Comparison of ENCODE assay signal across 8 mouse cellular contexts in the genomic region with DNA sequence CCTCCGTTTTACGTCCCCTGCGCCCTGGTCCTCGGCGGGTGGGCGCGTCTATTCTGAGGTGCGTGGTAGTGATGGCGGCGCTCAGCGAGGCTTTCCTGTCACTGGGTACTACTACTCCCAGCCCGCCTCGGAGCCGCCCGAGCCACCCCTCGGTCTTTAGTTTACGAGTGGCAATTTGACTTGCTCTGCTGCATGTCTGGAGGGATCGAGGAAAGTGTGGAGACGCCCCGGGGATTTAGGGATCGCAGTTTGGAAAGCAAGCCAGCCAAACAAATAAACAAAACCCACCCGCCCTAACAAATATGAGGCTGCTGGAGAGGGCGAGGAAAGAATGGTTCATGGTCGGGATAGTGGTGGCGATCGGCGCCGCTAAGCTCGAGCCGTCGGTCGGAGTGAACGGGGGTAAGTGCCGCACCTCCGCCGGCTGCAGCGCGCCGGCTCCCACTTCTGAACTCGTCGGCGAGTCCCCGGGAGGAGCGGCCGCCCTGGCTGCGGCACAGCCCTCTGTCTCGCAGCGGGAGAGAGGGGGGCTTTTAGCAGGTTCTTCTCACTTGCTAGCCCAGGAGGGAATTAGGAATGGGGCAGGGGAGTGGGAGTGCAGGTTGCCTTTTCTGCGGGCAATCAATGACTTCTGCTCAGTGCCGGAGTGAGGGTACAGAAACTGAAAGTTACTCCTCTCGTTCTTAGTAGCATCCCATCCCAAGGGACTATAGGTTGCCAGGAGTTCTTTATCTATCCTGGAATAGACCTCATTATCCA. TPM values are rescaled to one million over a fixed set of nuclear protein-coding genes. Genes with fewer than 3 reads are reported as not detected.
A peak's percentile ranks its signal among the peaks of the same experiment; 100 is the strongest.
DNase-seq lines count a peak whose midpoint lies in the region; ATAC-seq and TF ChIP-seq lines count a peak whose summit lies in the region.

A gene (plus strand): TSS at position 74 of the 759 bp plus-strand sequence.

- H3K4me2 ChIP-seq in CH12.LX (ENCODE audit: insufficient read depth, low read depth, poor library complexity, severe bottlenecking), result peak within 1 kb of the TSS; percentile 95
- peak within 1 kb of the TSS; percentile 92 for H3K4me2 ChIP-seq in forebrain, embryonic 11.5 days (ENCODE audit: low read depth, low read length, severe bottlenecking)
- peak within 1 kb of the TSS; percentile 99 for H3K4me2 ChIP-seq in heart, embryonic 16.5 days (ENCODE audit: low read depth, low read length)
- H3K4me2 ChIP-seq in liver, embryonic 16.5 days (ENCODE audit: low read depth, low read length), result peak within 1 kb of the TSS; percentile 98
- H3K4me2 ChIP-seq in neural tube, embryonic 12.5 days (replicated peaks), result peak within 1 kb of the TSS; percentile 90
- peak within 1 kb of the TSS; percentile 100 for H3K4me2 ChIP-seq in stomach, postnatal 0 days (replicated peaks; ENCODE audit: low read depth)

- TF ChIP-seq EP300 in CH12.LX (IDR thresholded peaks at IDR 0.05; ENCODE audit: low read length), result peak; percentile 35
- TF ChIP-seq EP300 in stomach, postnatal 0 days (optimal IDR thresholded peaks at IDR 0.05), result no peak

- in situ Hi-C loops in CH12.LX (cut with MboI; ENCODE audit: low pct_ligation_motif_present, low pct_unique_long_range_greater_than_20kb, low sequenced_read_pairs), result no loop called here

- H3K27ac ChIP-seq in CH12.LX (ENCODE audit: insufficient read depth, low read depth), result peak within 1 kb of the TSS; percentile 72
- H3K27ac ChIP-seq in forebrain, embryonic 11.5 days (ENCODE audit: low read depth, low read length), result peak within 1 kb of the TSS; percentile 88
- H3K27ac ChIP-seq in heart, embryonic 16.5 days (ENCODE audit: low read length), result peak within 1 kb of the TSS; percentile 98
- peak within 1 kb of the TSS; percentile 94 for H3K27ac ChIP-seq in liver, embryonic 16.5 days (ENCODE audit: low read length)
- H3K27ac ChIP-seq in neural tube, embryonic 12.5 days, result peak within 1 kb of the TSS; percentile 90
- peak within 1 kb of the TSS; percentile 97 for H3K27ac ChIP-seq in stomach, postnatal 0 days (replicated peaks)

- H3K36me3 ChIP-seq in CH12.LX (replicated peaks in 1 of 2; ENCODE audit: control insufficient read depth in 1 of 2, insufficient read depth in 1 of 2, low read length in 1 of 2), result peaks cover 8 to 27% of the 10 kb centered on the region in 2 experiments
- peaks cover 8% of the 10 kb centered on the region for H3K36me3 ChIP-seq in forebrain, embryonic 11.5 days (ENCODE audit: control insufficient read depth, insufficient read depth, low read length)
- H3K36me3 ChIP-seq in heart, embryonic 16.5 days (ENCODE audit: control insufficient read depth, insufficient read depth), result peaks cover 13% of the 10 kb centered on the region
- H3K36me3 ChIP-seq in liver, embryonic 16.5 days (ENCODE audit: control insufficient read depth, insufficient read depth), result peaks cover 5% of the 10 kb centered on the region
- H3K36me3 ChIP-seq in neural tube, embryonic 12.5 days, result peaks cover 12% of the 10 kb centered on the region
- no peaks in the 10 kb centered on the region; the same call in 1 of the 2 replicates for H3K36me3 ChIP-seq in stomach, postnatal 0 days (ENCODE audit: control insufficient read depth, insufficient read depth, low read length)

- TF ChIP-seq RAD21 in CH12.LX (IDR thresholded peaks at IDR 0.05; ENCODE audit: low read depth, low read length), result no peak

- TF ChIP-seq CTCF in CH12.LX (conservative IDR thresholded peaks at IDR 0.05 in 1 of 2, IDR thresholded peaks at IDR 0.05 in 1 of 2; ENCODE audit: low read depth in 2 of 2, low read length in 2 of 2), result no peak
- no peak for TF ChIP-seq CTCF in stomach, postnatal 0 days (IDR thresholded peaks at IDR 0.05; ENCODE audit: low read depth)

- under 1% methylated on average over 51 of the region's 51 CpGs for WGBS in forebrain, embryonic 11.5 days
- WGBS in heart, embryonic 16.5 days, result under 1% methylated on average over 51 of the region's 51 CpGs
- WGBS in liver, embryonic 16.5 days (ENCODE audit: insufficient replicate concordance), result under 1% methylated on average over 51 of the region's 51 CpGs
- WGBS in neural tube, embryonic 12.5 days, result under 1% methylated on average over 51 of the region's 51 CpGs
- under 1% methylated on average over 50 of the region's 51 CpGs for WGBS in stomach, postnatal 0 days

- H3K4me3 ChIP-seq in CH12.LX (replicated peaks in 1 of 3; ENCODE audit: low read depth in 2 of 3, low read length in 2 of 3, poor library complexity in 1 of 3), result peak within 1 kb of the TSS; percentile 88 to 94 (median 91)
- H3K4me3 ChIP-seq in forebrain, embryonic 11.5 days (ENCODE audit: low read depth, low read length), result peak within 1 kb of the TSS; percentile 95
- peak within 1 kb of the TSS; percentile 91 for H3K4me3 ChIP-seq in heart, embryonic 16.5 days (ENCODE audit: low read length)
- H3K4me3 ChIP-seq in liver, embryonic 16.5 days (ENCODE audit: low read depth, low read length), result peak within 1 kb of the TSS; percentile 89
- H3K4me3 ChIP-seq in neural tube, embryonic 12.5 days, result peak within 1 kb of the TSS; percentile 98
- peak within 1 kb of the TSS; percentile 88 for H3K4me3 ChIP-seq in stomach, postnatal 0 days (ENCODE audit: low read depth, low read length)

- no peak for TF ChIP-seq POLR2A in CH12.LX (IDR thresholded peaks at IDR 0.05; ENCODE audit: low read depth, low read length)

- peaks cover 22% of the 10 kb centered on the region for H3K79me2 ChIP-seq in CH12.LX (replicated peaks; ENCODE audit: control insufficient read depth, extremely low read depth, insufficient read depth, poor library complexity, severe bottlenecking)

- DNase-seq in CH12.LX (ENCODE audit: extremely low read depth), result peak; percentile 82
- peak; percentile 62 for DNase-seq in c-Kit-positive CD71-positive TER-119-negative erythroid progenitor cells, embryonic 14.5 days (ENCODE audit: low read depth)
- peak; percentile 93 for DNase-seq in forebrain, embryonic 11.5 days (ENCODE audit: low spot score)
- peak; percentile 87 to 92 for DNase-seq in kidney, postnatal 25 days
- peak; percentile 85 for DNase-seq in stomach, postnatal 0 days (ENCODE audit: low spot score)

- dilution Hi-C loops in CH12.LX (cut with MboI; ENCODE audit: extremely low pct_ligation_motif_present, extremely low pct_unique_long_range_greater_than_20kb, low sequenced_read_pairs), result no loop called here

- H3K9ac ChIP-seq in CH12.LX (ENCODE audit: insufficient read depth, low read depth), result peak within 1 kb of the TSS; percentile 96
- H3K9ac ChIP-seq in forebrain, embryonic 11.5 days (ENCODE audit: low read length), result peak within 1 kb of the TSS; percentile 99
- H3K9ac ChIP-seq in heart, embryonic 16.5 days (ENCODE audit: low read length), result peak within 1 kb of the TSS; percentile 90
- peak within 1 kb of the TSS; percentile 86 for H3K9ac ChIP-seq in liver, embryonic 16.5 days (ENCODE audit: low read depth, low read length)
- peak within 1 kb of the TSS; percentile 99 for H3K9ac ChIP-seq in neural tube, embryonic 12.5 days
- peak within 1 kb of the TSS; percentile 97 for H3K9ac ChIP-seq in stomach, postnatal 0 days (ENCODE audit: low read length)

- H3K9me3 ChIP-seq in CH12.LX (replicated peaks; ENCODE audit: low read length), result no peaks in the 10 kb centered on the region
- H3K9me3 ChIP-seq in forebrain, embryonic 11.5 days (ENCODE audit: control insufficient read depth, low read length), result no peaks in the 10 kb centered on the region; the same call in 1 of the 2 replicates
- H3K9me3 ChIP-seq in heart, embryonic 16.5 days (replicated peaks; ENCODE audit: control insufficient read depth, low read length), result no peaks in the 10 kb centered on the region
- H3K9me3 ChIP-seq in liver, embryonic 16.5 days (replicated peaks; ENCODE audit: control insufficient read depth, low read length), result no peaks in the 10 kb centered on the region
- H3K9me3 ChIP-seq in neural tube, embryonic 12.5 days, result no peaks in the 10 kb centered on the region
- H3K9me3 ChIP-seq in stomach, postnatal 0 days (ENCODE audit: control insufficient read depth, low read length), result no peaks in the 10 kb centered on the region

- ATAC-seq in forebrain, embryonic 11.5 days (replicated peaks; ENCODE audit: low FRiP score), result peak; percentile 94
- peak; percentile 88 for ATAC-seq in heart, embryonic 16.5 days (replicated peaks; ENCODE audit: extremely low read depth, insufficient read depth, low FRiP score)
- peak; percentile 88 for ATAC-seq in liver, embryonic 16.5 days (ENCODE audit: low read depth)
- peak; percentile 97 for ATAC-seq in neural tube, embryonic 12.5 days (ENCODE audit: low FRiP score, low read depth)
- peak; percentile 92 for ATAC-seq in stomach, postnatal 0 days (ENCODE audit: low FRiP score, low TSS enrichment)

- H3K27me3 ChIP-seq in CH12.LX (replicated peaks), result no peaks in the 10 kb centered on the region
- H3K27me3 ChIP-seq in forebrain, embryonic 11.5 days (ENCODE audit: control insufficient read depth, insufficient read depth, low read length), result no peaks in the 10 kb centered on the region
- no peaks in the 10 kb centered on the region for H3K27me3 ChIP-seq in heart, embryonic 16.5 days (ENCODE audit: control insufficient read depth, insufficient read depth, low read length)
- no peaks in the 10 kb centered on the region for H3K27me3 ChIP-seq in liver, embryonic 16.5 days (ENCODE audit: control insufficient read depth, insufficient read depth, low read depth, low read length)
- no peaks in the 10 kb centered on the region for H3K27me3 ChIP-seq in neural tube, embryonic 12.5 days (replicated peaks)
- no peaks in the 10 kb centered on the region for H3K27me3 ChIP-seq in stomach, postnatal 0 days (ENCODE audit: control insufficient read depth, insufficient read depth, low read length)

- peaks cover 6 to 20% of the 10 kb centered on the region in 2 experiments for H3K4me1 ChIP-seq in CH12.LX (ENCODE audit: control insufficient read depth in 1 of 2, insufficient read depth in 2 of 2)
- H3K4me1 ChIP-seq in forebrain, embryonic 11.5 days (replicated peaks; ENCODE audit: control insufficient read depth, insufficient read depth, low read length), result no peaks in the 10 kb centered on the region; the same call in 1 of the 2 replicates
- peaks cover 12% of the 10 kb centered on the region for H3K4me1 ChIP-seq in heart, embryonic 16.5 days (ENCODE audit: control insufficient read depth, insufficient read depth, low read length)
- H3K4me1 ChIP-seq in liver, embryonic 16.5 days (ENCODE audit: control insufficient read depth, low read depth, low read length), result peaks cover 9% of the 10 kb centered on the region
- peaks cover 10% of the 10 kb centered on the region; the same call in 1 of the 2 replicates for H3K4me1 ChIP-seq in neural tube, embryonic 12.5 days
- H3K4me1 ChIP-seq in stomach, postnatal 0 days (replicated peaks; ENCODE audit: control insufficient read depth, insufficient read depth), result no peaks in the 10 kb centered on the region

RNA-seq across cellular contexts. Expression of the gene that starts here (rescaled TPM):
- total RNA-seq in CH12.LX (2012; rRNA removed) (10.8 and 11.4 TPM in 2 replicates), CH12.LX (2014; rRNA removed) (16.3 and 16.4 TPM in 2 replicates)
- 16.3 and 20.4 TPM in 2 replicates for polyA plus RNA-seq in CH12.LX (2012; ENCODE audit: insufficient read length, low read depth)
- polyA plus RNA-seq in forebrain, embryonic 11.5 days (2014; fragmentation: Nextera tagmentation; extraction: Ambion mirVana), result 8.5 and 9.6 TPM in 2 replicates
- polyA plus RNA-seq in heart, embryonic 16.5 days (2015; fragmentation: Nextera tagmentation; extraction: Ambion mirVana), result 12.7 and 13.1 TPM in 2 replicates
- 5.8 and 6.2 TPM in 2 replicates for polyA plus RNA-seq in liver, embryonic 16.5 days (2015; fragmentation: Nextera tagmentation; extraction: Ambion mirVana)
- polyA plus RNA-seq in neural tube, embryonic 12.5 days (2016; fragmentation: Nextera tagmentation; extraction: Ambion mirVana), result 12.4 and 12.9 TPM in 2 replicates
- polyA plus RNA-seq in stomach, postnatal 0 days (2015; fragmentation: Nextera tagmentation; extraction: Ambion mirVana), result 11.3 and 11.4 TPM in 2 replicates

Comparison
In these comparisons a context has a peak if more than half of its experiments do, and no peak if none do; other contexts are left out.
1. Peak in every context shown above with its lines: DNase-seq, ATAC-seq, H3K4me3 ChIP-seq and H3K27ac ChIP-seq.